Mouse (Mus musculus) midbrain, embryonic 14.5 days (tissue): ENCODE results near the gene Kat6b. TPM values are rescaled to one million over a fixed set of nuclear protein-coding genes. Genes with fewer than 3 reads are reported as not detected.

ENCODE experiments used
- ATAC-seq: fragments of 200-750 bp; cut with Nextera tagmentation; 2 replicates; pipeline ENCODE4 v1.8.0; 2017; ENCODE audit warnings: moderate number of reproducible peaks, moderate library complexity; ENCODE audit not compliant: low FRiP score, low TSS enrichment
- DNase-seq: peaks from one replicate; pipeline ENCODE4 v3.0.0-alpha.2; 2015
- H3K27ac ChIP-seq: fragments of 300-500 bp; sonication (generic); replicated peaks from 2 replicates; pipeline ENCODE4 v1.5.1; 2014; ENCODE audit warnings: mild to moderate bottlenecking, low read depth, low read length, moderate library complexity
- H3K27me3 ChIP-seq: fragments of 300-500 bp; sonication (generic); 2 replicates; pipeline ENCODE4 v1.6.1; 2014; ENCODE audit warnings: low read length, control low read depth, mixed read lengths; ENCODE audit not compliant: control insufficient read depth, insufficient read depth
- H3K36me3 ChIP-seq: fragments of 300-500 bp; sonication (generic); 2 replicates; pipeline ENCODE4 v1.6.1; 2014; ENCODE audit warnings: low read length, control low read depth; ENCODE audit not compliant: control insufficient read depth, insufficient read depth
- H3K4me1 ChIP-seq: fragments of 300-500 bp; sonication (generic); 2 replicates; pipeline ENCODE4 v1.6.1; 2014; ENCODE audit warnings: mild to moderate bottlenecking, antibody characterized with exemption, low read length, control low read depth; ENCODE audit not compliant: control insufficient read depth, insufficient read depth
- H3K4me2 ChIP-seq: fragments of 300-500 bp; sonication (generic); 2 replicates; pipeline ENCODE4 v1.6.1; 2014; ENCODE audit warnings: mild to moderate bottlenecking, low read length, moderate library complexity
- H3K4me3 ChIP-seq: fragments of 300-500 bp; sonication (generic); replicated peaks from 2 replicates; pipeline ENCODE4 v1.5.1; 2014; ENCODE audit warnings: low read depth, low read length
- H3K9ac ChIP-seq: fragments of 300-500 bp; sonication (generic); replicated peaks from 2 replicates; pipeline ENCODE4 v1.6.1; 2014; ENCODE audit warnings: mild to moderate bottlenecking, low read length, moderate library complexity
- H3K9me3 ChIP-seq: fragments of 300-500 bp; sonication (generic); 2 replicates; pipeline ENCODE4 v1.6.1; 2016; ENCODE audit warnings: low read length, control low read depth, mixed read lengths; ENCODE audit not compliant: control insufficient read depth
- WGBS: fragments of 180-500 bp; shearing (Covaris S2); extraction: QIAGEN DNeasy Blood & Tissue Kit; methylation state at CpG from one replicate; pipeline ENCODE4 v1.1.7; 2014; 5-methylcytosine and 5-hydroxymethylcytosine counted together
- polyA plus RNA-seq: library from polyadenylated mRNA; unstranded; fragments of >200 nt; fragmentation: Nextera tagmentation; extraction: Ambion mirVana; gene quantifications from 2 replicates; pipeline ENCODE4 v1.2.1, GENCODE M21; 2014

Gene Kat6b
- polyA plus RNA-seq, 1 experiment from 2014 or later = 29.4 TPM

- Histone ChIP-seq H3K36me3 (no peaks in the 10 kb centered on the region), H3K4me1 (peaks cover 54% of the 10 kb centered on the region), H3K9ac (no peak overlapping the region), H3K4me2 (no peak overlapping the region), H3K4me3 (no peak overlapping the region), H3K9me3 (no peaks in the 10 kb centered on the region), H3K27me3 (no peaks in the 10 kb centered on the region), H3K27ac (no peak overlapping the region)
- 93% methylated on average over 7 of the region's 7 CpGs for WGBS
- DNase-seq (no peak), ATAC-seq (no peak)
Observed at GRCm38 (mm10) chr14:21551655-21552054, 70.4 kb downstream of the Kat6b start.

DNA sequence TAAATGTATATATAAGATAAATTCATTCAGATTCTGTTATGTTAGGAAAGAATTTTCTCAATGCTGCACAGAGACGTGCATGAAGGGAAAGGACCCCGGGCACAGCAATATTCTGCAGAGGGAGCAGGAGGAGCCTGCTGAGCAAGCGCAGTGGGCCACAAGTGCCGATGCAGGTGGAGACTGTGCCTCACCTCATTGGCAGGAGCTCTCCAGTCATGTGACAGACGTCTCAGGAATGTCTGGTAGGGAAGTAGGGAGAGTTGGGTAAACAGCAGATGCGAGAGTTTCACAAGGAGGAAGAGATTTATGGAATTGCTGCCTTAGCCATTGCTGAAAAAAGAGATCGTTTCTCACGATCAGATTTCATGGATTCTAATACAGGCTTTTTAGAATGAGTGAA lies 71.7 kb downstream of the Kat6b start:
- no peak overlapping the region for H3K27ac ChIP-seq
- H3K4me1 ChIP-seq = peaks cover 44% of the 10 kb centered on the region
- 72% methylated on average over 8 of the region's 8 CpGs for WGBS
- H3K4me2 ChIP-seq = no peak overlapping the region
- H3K36me3 ChIP-seq = no peaks in the 10 kb centered on the region
- no peaks in the 10 kb centered on the region for H3K9me3 ChIP-seq
- no peak overlapping the region for H3K9ac ChIP-seq
- no peak overlapping the region for H3K4me3 ChIP-seq
- DNase-seq (no peak), ATAC-seq (no peak)
- no peaks in the 10 kb centered on the region for H3K27me3 ChIP-seq

DNA sequence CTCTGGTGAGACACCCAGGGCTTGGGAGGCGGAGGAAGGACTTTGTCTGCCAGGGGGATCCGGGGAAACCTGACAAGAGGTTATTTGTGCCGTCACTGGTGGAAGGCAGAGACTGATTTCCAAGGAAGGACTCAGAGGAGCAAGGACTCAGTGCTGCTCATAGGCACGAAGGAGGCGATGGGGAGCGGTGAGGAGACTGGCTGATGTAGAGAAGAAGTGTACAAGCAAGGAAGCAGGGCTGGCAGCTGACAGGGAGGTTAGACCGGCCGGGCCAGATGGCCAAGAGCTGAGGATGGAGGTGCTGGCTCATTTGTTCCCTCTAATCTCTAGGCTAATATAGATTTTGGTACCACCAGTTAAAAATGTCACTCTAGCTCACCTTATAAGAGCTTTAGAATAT lies 72.8 kb downstream of the Kat6b start:
- WGBS = 84% methylated on average over 8 of the region's 8 CpGs
- Histone ChIP-seq H3K27me3 (no peaks in the 10 kb centered on the region), H3K36me3 (no peaks in the 10 kb centered on the region), H3K9ac (no peak overlapping the region), H3K9me3 (no peaks in the 10 kb centered on the region), H3K4me3 (no peak overlapping the region), H3K4me2 (no peak overlapping the region), H3K27ac (no peak overlapping the region), H3K4me1 (peaks cover 35% of the 10 kb centered on the region)
- ATAC-seq (no peak), DNase-seq (no peak)

DNA sequence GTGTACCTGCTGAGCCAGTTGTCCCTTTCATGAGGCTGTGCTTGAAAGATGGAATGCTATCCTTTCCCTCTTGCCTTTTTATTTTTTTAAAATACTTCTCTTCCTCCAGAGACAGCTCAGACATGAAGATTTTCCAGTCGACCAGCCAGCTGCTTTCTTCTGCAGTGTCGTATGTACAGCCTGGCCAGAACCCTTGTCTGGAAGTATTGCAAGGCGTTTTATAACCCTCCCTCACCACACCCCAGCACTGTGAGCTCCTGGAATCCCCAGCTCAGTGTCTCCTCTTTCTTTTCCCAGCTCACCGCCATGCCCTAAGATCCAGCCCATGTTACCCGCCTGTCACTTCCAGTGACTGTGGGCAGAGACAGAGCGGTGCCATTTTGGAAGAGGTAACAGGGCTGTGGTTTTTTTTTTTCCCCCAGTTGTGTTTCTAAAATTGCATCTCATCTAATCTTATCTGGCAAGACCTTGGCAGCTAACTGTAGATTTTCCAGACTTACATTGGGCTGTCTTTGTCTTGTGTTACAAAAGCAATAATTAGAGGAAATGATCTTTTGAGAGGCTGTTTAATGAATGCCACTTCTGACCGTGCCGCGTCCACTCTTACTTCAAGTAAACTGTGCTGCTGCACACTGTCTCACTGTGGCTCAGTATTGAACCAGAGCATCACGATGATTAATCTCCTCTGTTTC lies 77.4 kb downstream of the Kat6b start:
- ATAC-seq (no peak), DNase-seq (no peak)
- Histone ChIP-seq H3K9me3 (no peaks in the 10 kb centered on the region), H3K36me3 (no peaks in the 10 kb centered on the region), H3K4me1 (peaks cover 29% of the 10 kb centered on the region; the same call in 1 of the 2 replicates), H3K9ac (no peak overlapping the region), H3K4me3 (no peak overlapping the region), H3K27me3 (no peaks in the 10 kb centered on the region), H3K4me2 (no peak overlapping the region), H3K27ac (no peak overlapping the region)
- WGBS = 78% methylated on average over 10 of the region's 10 CpGs

DNA sequence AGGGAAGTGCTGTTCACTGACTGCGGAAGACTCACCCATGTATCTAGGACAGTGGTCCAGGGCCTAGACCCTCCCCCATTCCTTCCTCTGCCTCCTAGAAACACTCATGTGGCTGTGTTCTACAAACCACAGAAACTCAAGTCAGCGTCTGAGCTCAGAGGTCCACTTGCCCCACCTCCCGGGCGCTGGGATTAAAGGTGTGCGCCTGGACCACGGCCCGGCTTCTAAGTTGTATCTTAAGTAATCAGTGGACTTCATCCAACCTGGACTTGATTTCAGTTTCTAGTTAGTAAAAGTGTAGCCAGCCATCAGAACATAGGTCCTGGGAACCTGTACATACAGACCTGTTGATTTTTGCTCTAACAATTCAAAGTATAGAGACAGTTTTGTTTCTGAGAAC lies 78.2 kb downstream of the Kat6b start:
- ATAC-seq = no peak

DNA sequence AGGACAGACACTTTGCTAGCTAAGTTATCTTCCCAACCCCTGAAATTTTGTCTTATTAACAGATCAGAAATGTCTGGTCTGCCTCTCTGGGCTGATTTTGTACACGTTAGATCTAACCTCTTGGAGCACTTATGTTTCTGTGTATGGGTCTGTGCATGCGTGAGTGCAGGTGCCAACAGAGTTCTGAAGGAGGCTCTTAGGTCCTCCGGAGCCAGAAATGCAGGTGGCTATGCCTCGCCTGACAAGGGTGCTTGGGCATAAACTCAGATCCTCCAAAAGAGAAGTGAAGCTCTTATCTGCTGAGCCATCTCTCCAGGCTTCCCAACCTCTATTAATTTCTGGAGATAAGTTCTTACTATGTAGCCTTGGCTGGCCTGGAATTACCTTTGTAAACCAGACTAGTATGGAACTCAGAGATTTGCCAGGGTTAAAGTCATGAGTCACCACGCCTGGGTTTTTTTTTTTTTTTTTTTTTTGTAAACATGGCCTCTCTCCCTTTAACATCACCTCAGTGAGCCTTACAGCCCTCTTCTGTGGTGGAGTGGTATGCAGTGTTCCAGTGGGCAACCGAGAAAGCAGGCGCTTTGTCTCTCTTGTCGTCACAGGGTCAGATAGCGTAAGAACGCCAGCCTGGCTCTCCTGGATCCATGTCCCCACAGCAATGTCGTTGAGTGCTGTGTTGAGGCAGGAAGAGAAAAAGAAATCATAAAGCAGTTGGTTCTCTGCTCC lies 79.4 kb downstream of the Kat6b start:
- Histone ChIP-seq H3K4me2 (no peak overlapping the region), H3K27ac (no peak overlapping the region), H3K27me3 (no peaks in the 10 kb centered on the region), H3K9me3 (no peaks in the 10 kb centered on the region), H3K9ac (no peak overlapping the region), H3K4me3 (no peak overlapping the region), H3K36me3 (no peaks in the 10 kb centered on the region), H3K4me1 (peaks cover 21% of the 10 kb centered on the region; the same call in 1 of the 2 replicates)
- no peak for DNase-seq
- no peak for ATAC-seq
- WGBS = 89% methylated on average over 11 of the region's 11 CpGs

More for the DNA sequence above, 78.2 kb downstream of the Kat6b start:
- WGBS = 85% methylated on average over 7 of the region's 7 CpGs
- no peaks in the 10 kb centered on the region for H3K9me3 ChIP-seq
- no peak for DNase-seq
- H3K4me2 ChIP-seq = no peak overlapping the region
- H3K4me3 ChIP-seq = no peak overlapping the region
- H3K27ac ChIP-seq = no peak overlapping the region
- no peaks in the 10 kb centered on the region for H3K27me3 ChIP-seq
- no peak overlapping the region for H3K9ac ChIP-seq
- peaks cover 28% of the 10 kb centered on the region; the same call in 1 of the 2 replicates for H3K4me1 ChIP-seq
- H3K36me3 ChIP-seq = no peaks in the 10 kb centered on the region

- Histone ChIP-seq H3K27me3 (no peaks in the 10 kb centered on the region), H3K4me2 (no peak overlapping the region), H3K27ac (no peak overlapping the region), H3K9me3 (no peaks in the 10 kb centered on the region), H3K9ac (no peak overlapping the region), H3K36me3 (no peaks in the 10 kb centered on the region), H3K4me3 (no peak overlapping the region), H3K4me1 (peaks cover 17% of the 10 kb centered on the region; the same call in 1 of the 2 replicates)
- WGBS = 96% methylated on average over 8 of the region's 8 CpGs
- no peak for DNase-seq
- ATAC-seq = no peak
Observed at GRCm38 (mm10) chr14:21561396-21562065, 80.3 kb downstream of the Kat6b start.

GRCm38 (mm10) chr14:21563584-21564118 lies 82.4 kb downstream of the Kat6b start:
- DNase-seq = peak; percentile 54
- peak; percentile 40; the same call in 1 of the 2 replicates for ATAC-seq
- Histone ChIP-seq H3K9me3 (no peaks in the 10 kb centered on the region), H3K4me3 (no peak overlapping the region), H3K9ac (no peak overlapping the region), H3K27ac (no peak overlapping the region), H3K4me1 (peaks cover 13% of the 10 kb centered on the region; the same call in 1 of the 2 replicates), H3K27me3 (no peaks in the 10 kb centered on the region), H3K36me3 (no peaks in the 10 kb centered on the region), H3K4me2 (no peak overlapping the region)
- 51% methylated on average over 4 of the region's 4 CpGs for WGBS
